Mouse (Mus musculus): Measurements from ENCODE around the gene Ugt1a9.
"Not testable (repeated sequence)": the region's sequence is repeated elsewhere in the genome, so short reads cannot be mapped to it uniquely, and the experiment has no call there.

Ugt1a9 gene

DNA sequence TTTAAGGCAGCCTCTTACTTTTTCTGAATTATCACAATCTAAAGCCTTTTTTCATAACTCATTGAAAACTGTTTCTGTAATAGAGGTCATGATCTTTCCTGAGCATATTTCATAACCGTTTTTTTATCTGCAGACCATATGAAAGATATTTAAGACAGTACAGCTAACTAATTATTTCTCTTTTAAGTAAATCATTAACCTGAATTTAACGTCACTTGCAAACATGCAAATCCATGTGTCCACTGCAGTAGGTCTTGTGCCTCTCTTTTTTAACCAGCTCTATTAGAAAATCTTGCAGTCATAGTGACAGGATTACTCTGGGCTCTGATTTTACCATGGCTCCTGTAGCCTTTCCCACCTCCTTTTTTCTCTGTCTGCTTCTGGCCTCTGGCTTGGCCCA, at the start of gene Ugt1a9:
Gene Ugt1a9 (plus strand): TSS at position 306 of the 400 bp plus-strand sequence.
- DNase-seq (ENCODE audit: low spot score in 2 of 2): no peak

GRCm38 (mm10) chr1:88025244-88025643, 45.4 kb upstream of the Ugt1a9 start:
- not testable (repeated sequence) for DNase-seq (ENCODE audit: low spot score in 2 of 2)

DNA sequence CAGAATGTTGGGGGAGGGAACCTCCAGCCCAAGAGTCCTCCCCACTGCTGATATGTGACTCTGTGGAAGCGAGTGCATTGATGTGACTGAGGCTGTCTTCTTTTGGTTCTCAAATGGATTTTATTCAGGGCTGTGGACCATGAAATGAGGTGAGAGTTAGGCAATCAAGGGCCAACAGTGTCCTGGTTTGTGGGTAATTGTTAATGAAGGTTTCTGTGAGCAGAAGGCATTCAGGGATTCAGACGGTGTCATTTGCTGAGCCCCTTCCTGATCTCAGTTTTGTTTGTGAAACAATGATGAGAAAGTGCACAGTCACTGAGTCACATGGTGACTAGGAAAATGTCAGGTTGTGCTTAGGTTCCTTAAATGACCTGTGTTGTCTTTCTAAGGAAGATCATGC, 27.6 kb upstream of the Ugt1a9 start:
- DNase-seq (ENCODE audit: low spot score in 2 of 2): not testable (repeated sequence)

DNA sequence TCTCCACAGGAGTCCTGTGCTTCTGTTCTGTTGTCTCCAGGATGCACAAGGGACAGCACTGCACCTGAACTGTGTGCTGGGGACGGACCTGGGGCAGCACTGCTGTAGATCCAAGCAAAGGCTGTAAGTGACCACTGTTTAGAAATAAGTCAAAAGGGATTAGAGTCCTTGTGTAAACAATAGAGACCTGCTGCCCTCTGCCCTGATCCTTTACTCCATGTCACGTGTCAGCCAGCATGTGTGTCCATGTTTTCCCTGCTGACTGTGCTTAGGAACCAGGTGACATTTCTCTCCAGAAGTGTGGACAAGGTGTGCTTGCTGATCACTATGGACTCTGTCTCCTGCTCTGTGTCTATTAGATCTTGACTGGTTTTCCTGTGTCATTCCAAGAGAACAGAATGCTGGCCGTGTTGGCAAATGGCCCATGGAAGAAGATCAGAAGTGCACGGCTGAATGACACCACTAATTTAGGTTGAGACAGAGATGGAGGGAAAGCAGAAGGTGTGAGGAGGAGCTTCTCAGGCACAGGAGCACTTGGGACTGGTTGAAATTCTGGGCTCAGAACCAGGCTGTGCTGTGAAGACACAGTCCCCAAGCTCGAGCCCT, 25.7 kb upstream of the Ugt1a9 start:
- DNase-seq (ENCODE audit: low spot score in 2 of 2): not testable (repeated sequence)

GRCm38 (mm10) chr1:88047408-88047807, 23.2 kb upstream of the Ugt1a9 start:
- not testable (repeated sequence) for DNase-seq (ENCODE audit: low spot score in 2 of 2)

DNA sequence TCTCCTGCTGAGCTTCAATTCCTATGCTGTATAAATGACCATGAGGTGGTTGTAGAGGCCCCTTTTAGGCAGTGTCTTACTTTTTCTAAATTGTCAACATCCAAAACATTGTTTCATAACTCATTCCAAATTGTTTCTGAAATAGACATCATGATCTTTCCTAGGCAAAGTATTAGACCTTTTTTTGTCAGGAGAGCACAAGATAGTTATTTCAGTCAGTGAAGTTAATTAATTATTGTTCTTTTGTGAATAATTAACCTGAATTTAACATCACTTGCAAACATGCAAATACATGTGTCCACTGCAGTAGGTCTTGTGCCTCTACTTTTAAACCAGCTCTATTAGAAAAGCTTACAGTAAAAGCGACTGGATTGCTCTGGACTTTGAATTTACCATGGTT, 15.5 kb upstream of the Ugt1a9 start, which contains the start of gene Ugt1a10:
Gene Ugt1a10 (plus strand): TSS at position 301 of the 400 bp plus-strand sequence.
- DNase-seq (ENCODE audit: low spot score in 2 of 2): no peak

DNA sequence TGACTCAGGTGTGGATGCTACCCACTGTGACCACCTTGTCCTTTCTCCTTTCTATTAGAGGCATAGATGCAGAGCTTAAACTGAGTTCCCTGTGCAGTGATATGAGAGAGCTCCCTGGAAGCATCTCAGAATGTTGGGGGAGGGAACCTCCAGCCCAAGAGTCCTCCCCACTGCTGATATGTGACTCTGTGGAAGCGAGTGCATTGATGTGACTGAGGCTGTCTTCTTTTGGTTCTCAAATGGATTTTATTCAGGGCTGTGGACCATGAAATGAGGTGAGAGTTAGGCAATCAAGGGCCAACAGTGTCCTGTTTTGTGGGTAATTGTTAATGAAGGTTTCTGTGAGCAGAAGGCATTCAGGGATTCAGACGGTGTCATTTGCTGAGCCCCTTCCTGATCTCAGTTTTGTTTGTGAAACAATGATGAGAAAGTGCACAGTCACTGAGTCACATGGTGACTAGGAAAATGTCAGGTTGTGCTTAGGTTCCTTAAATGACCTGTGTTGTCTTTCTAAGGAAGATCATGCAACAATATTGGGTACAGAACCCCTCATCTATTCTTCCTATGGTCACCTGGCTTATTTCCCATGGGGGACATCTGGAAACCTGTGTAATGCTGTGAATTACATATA, 4.0 kb upstream of the Ugt1a9 start:
- not testable (repeated sequence) for DNase-seq (ENCODE audit: low spot score in 2 of 2)

DNA sequence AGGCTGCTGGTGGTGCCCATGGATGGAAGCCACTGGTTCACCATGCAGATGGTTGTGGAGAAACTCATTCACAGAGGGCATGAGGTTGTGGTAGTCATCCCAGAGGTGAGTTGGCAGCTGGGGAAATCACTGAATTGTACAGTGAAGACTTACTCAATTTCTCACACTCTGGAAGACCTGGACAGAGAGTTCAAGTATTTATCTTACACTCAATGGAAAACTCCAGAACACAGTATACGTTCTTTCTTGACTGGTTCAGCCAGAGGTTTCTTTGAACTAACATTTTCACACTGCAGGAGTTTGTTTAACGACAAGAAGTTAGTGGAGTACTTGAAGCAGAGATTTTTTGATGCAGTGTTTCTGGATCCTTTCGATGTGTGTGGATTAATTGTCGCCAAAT, 302 bp downstream of the Ugt1a9 start:
- no peak for DNase-seq (ENCODE audit: low spot score in 2 of 2)

- no peak for DNase-seq (ENCODE audit: low spot score in 2 of 2)
Measured at GRCm38 (mm10) chr1:88074471-88074870, 3.9 kb downstream of the Ugt1a9 start.

DNA sequence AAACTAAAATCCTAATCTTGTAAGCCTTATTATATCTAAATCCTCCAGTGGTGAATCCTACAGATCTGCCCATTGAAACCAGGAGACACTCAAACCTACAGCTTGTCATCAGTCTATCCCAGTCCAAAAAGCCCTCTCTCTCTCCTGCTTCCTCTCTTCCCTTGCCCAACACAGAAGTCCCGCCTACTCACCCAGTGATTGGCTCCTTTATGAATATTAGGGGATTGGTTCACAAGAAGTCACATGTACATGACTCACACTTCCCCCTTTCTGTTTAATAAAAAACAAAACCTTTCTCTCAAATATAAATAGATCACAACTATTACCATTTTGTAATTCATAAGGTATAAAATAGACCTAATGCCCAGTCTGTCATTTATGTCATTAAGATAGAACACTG, 6.5 kb downstream of the Ugt1a9 start:
- no peak for DNase-seq (ENCODE audit: low spot score in 2 of 2)

- no peak for DNase-seq (ENCODE audit: low spot score in 2 of 2)
Measured at GRCm38 (mm10) chr1:88081670-88082069, 11.1 kb downstream of the Ugt1a9 start.

- no peak for DNase-seq (ENCODE audit: low spot score in 2 of 2)
Measured at GRCm38 (mm10) chr1:88086125-88086524, 15.5 kb downstream of the Ugt1a9 start.

- DNase-seq (ENCODE audit: low spot score in 2 of 2): no peak
Measured at GRCm38 (mm10) chr1:88087513-88087912, 16.9 kb downstream of the Ugt1a9 start, which contains the start of gene Ugt1a8. Gene Ugt1a8, plus strand, starts transcription at chr1:88087813.

GRCm38 (mm10) chr1:88092341-88092740, 21.7 kb downstream of the Ugt1a9 start:
- no peak for DNase-seq (ENCODE audit: low spot score in 2 of 2)

GRCm38 (mm10) chr1:88094270-88094676, 23.7 kb downstream of the Ugt1a9 start:
- DNase-seq (ENCODE audit: low spot score in 2 of 2): not testable (repeated sequence)

GRCm38 (mm10) chr1:88094941-88095492, 24.4 kb downstream of the Ugt1a9 start, which contains the start of gene Ugt1a7c:
Gene Ugt1a7c, plus strand, starts transcription at chr1:88095062.
- DNase-seq (ENCODE audit: low spot score in 2 of 2): peak; percentile 46 to 47

GRCm38 (mm10) chr1:88098546-88098945, 27.9 kb downstream of the Ugt1a9 start:
- not testable (repeated sequence) for DNase-seq (ENCODE audit: low spot score in 2 of 2)

- DNase-seq (ENCODE audit: low spot score in 2 of 2): not testable (repeated sequence)
Measured at GRCm38 (mm10) chr1:88099691-88100090, 29.1 kb downstream of the Ugt1a9 start.

DNA sequence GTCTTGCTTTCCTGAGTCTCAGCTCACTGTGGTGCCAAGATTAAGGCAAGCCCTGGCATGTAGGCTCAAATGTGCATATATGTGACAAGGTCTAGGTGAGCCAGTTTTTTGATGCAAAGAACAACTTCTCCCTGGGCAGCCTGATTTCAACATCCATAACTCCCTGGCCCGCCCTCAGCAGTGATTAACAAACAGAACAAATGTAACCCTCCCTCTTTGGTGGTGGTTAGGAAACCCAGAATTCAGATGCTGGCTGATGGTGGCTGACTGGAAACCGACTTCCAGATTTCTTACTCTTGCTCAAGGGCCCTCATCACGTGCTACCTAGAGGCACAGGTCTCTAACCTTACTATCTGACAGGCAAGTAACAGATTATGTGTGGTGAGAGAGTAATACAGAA, 32.4 kb downstream of the Ugt1a9 start, which contains the start of gene Ugt1a6b:
Gene Ugt1a6b (plus strand): TSS at position 234 of the 400 bp plus-strand sequence.
- DNase-seq (ENCODE audit: low spot score in 2 of 2): peak in 1 of 2 experiments; percentile 7

- not testable (repeated sequence) for DNase-seq (ENCODE audit: low spot score in 2 of 2)
Measured at GRCm38 (mm10) chr1:88103697-88104468, 33.3 kb downstream of the Ugt1a9 start.

- no peak for DNase-seq (ENCODE audit: low spot score in 2 of 2)
Measured at GRCm38 (mm10) chr1:88104667-88105430, 34.2 kb downstream of the Ugt1a9 start.
